Mouse (Mus musculus) lung, adult 18-20 months (tissue): ENCODE data around the gene Olfr497.

Experiments used
- DNase-seq, 2 experiments: peaks; one replicate each; pipeline ENCODE4 v3.0.0; 2022; ENCODE audit warnings: mixed read lengths in 2 of 2

The Olfr497 gene

DNA sequence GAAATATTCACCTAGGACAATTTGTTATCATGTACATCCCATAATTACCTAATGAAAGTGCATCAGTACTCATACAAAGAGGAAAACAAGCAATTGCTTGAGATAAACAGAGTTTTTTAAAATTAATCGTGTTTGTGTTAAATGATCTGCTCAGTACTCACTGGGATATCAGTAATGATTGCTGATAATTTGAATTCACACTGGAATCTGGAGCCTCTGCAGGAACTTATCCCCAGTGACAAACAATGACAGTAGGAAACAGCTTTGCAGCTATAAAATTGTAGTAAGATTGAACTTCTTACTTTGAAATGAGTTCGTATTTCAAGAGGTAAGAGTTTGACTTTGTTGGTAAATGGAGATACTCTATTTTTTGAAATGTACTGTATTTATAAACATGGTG, at the start of gene Olfr497:
TSS of gene Olfr497 (plus strand) at position 301 of the 400 bp plus-strand sequence.
- no peak for DNase-seq

DNA sequence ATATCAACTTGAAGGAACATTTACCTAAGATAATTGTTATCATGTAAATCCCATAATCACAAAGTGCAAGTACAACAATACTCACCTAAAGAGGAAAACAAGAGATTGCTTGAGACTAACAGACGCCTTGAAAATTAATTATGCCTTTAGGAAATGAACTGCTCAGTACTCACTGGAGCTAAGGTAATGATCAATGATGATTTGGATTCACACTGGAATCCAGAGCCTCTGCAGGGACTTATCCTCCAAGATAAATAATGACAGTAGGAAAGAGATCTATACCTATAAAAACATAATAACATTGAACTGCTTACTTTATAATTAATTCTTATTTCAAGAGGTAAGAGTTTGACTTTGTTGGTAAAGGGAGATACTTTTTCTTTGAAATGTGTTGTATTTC, 27.4 kb upstream of the Olfr497 start, which contains the start of gene Olfr495:
TSS of gene Olfr495 (plus strand) at position 301 of the 400 bp plus-strand sequence.
- DNase-seq: no peak

DNA sequence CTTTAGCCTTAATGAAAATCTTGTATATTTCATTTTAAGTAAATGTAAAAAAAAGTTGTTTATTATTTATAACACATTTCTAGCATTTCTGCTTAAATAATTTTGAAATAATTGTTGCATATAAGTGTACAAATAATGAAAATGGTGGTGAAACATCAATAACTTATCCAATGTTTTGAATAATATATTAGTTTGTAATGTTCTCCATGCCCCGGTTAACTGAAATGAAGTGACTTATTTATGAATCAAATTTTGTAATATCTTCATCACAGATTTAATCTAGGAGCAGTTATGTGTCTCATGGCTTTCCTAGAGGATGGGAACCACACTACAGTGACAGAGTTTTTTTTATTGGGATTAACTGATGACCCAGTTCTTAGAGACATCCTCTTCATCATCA, 44.8 kb downstream of the Olfr497 start, which contains the start of gene Olfr498:
TSS of gene Olfr498 (plus strand) at position 301 of the 400 bp plus-strand sequence.
- no peak for DNase-seq
